Mouse (Mus musculus): ENCODE measurements at regions not wholly inside any gene's neighbourhood (a gene's known extent, or its start where the extent isn't known, plus 50 kb on each side); places are given as distances from the start of the nearest gene placed in this dataset.

DNA sequence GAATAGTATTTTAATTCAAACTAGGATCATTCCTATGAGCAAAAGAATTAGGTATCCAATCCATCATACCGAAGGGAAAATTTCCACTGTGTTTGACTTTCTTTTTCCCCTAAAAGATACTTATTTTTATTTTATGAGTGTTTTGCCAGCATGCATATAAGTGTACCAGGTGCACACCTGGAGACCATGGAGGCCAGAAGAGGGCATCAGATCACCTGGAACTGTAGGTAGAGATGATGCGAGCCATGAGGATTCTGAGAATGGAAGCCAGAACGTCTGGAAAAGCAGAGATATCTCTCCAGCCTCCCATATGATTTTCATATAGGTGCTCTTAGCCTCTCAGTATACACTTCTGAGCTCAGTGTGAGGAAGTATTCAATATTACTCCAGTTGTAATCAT lies 58.5 kb upstream of the Eci2 start:
- TF ChIP-seq CTCF (IDR thresholded peaks at IDR 0.05; ENCODE audit: low read depth) (peak; percentile 45), EP300 (IDR thresholded peaks at IDR 0.05; ENCODE audit: low read depth) (no peak)
